Mouse (Mus musculus): ENCODE measurements at regions not wholly inside any gene's neighbourhood (a gene's known extent, or its start where the extent isn't known, plus 50 kb on each side); places are given as distances from the start of the nearest gene placed in this dataset.

GRCm38 (mm10) chr16:76786405-76787155, 226.9 kb upstream of the Usp25 start:
- Histone ChIP-seq H3K36me3 (ENCODE audit: control insufficient read depth, insufficient read depth) (no peaks in the 10 kb centered on the region), H3K27me3 (ENCODE audit: control insufficient read depth, insufficient read depth, low read length) (no peaks in the 10 kb centered on the region), H3K9me3 (replicated peaks; ENCODE audit: control insufficient read depth, low read length) (no peaks in the 10 kb centered on the region), H3K4me2 (ENCODE audit: low read depth, low read length) (no peak overlapping the region), H3K4me3 (ENCODE audit: low read length) (no peak overlapping the region), H3K9ac (ENCODE audit: low read length) (no peak overlapping the region), H3K4me1 (ENCODE audit: control insufficient read depth, insufficient read depth, low read length) (no peaks in the 10 kb centered on the region), H3K27ac (ENCODE audit: low read length) (no peak overlapping the region)
- no peak; the same call in 1 of the 2 replicates for ATAC-seq (replicated peaks; ENCODE audit: extremely low read depth, insufficient read depth, low FRiP score)
- WGBS: 69% methylated on average over 6 of the region's 6 CpGs

GRCm38 (mm10) chr16:76782656-76783055, 230.8 kb upstream of the Usp25 start:
- WGBS: 70% methylated on average over 5 of the region's 5 CpGs
- Histone ChIP-seq H3K27me3 (ENCODE audit: control insufficient read depth, insufficient read depth, low read length) (no peaks in the 10 kb centered on the region), H3K4me2 (ENCODE audit: low read depth, low read length) (no peak overlapping the region), H3K4me1 (ENCODE audit: control insufficient read depth, insufficient read depth, low read length) (no peaks in the 10 kb centered on the region), H3K9me3 (replicated peaks; ENCODE audit: control insufficient read depth, low read length) (no peaks in the 10 kb centered on the region), H3K4me3 (ENCODE audit: low read length) (no peak overlapping the region), H3K27ac (ENCODE audit: low read length) (no peak overlapping the region), H3K9ac (ENCODE audit: low read length) (no peak overlapping the region), H3K36me3 (ENCODE audit: control insufficient read depth, insufficient read depth) (no peaks in the 10 kb centered on the region)
- no peak for ATAC-seq (replicated peaks; ENCODE audit: extremely low read depth, insufficient read depth, low FRiP score)

GRCm38 (mm10) chr16:76775790-76776189, 237.7 kb upstream of the Usp25 start:
- 67% methylated on average over 2 of the region's 2 CpGs for WGBS

GRCm38 (mm10) chr16:76774032-76774431, 239.5 kb upstream of the Usp25 start:
- 83% methylated on average over 8 of the region's 8 CpGs for WGBS
- ATAC-seq (replicated peaks; ENCODE audit: extremely low read depth, insufficient read depth, low FRiP score): no peak
- Histone ChIP-seq H3K9me3 (replicated peaks; ENCODE audit: control insufficient read depth, low read length) (no peaks in the 10 kb centered on the region), H3K4me1 (ENCODE audit: control insufficient read depth, insufficient read depth, low read length) (no peaks in the 10 kb centered on the region), H3K36me3 (ENCODE audit: control insufficient read depth, insufficient read depth) (no peaks in the 10 kb centered on the region), H3K4me3 (ENCODE audit: low read length) (no peak overlapping the region), H3K4me2 (ENCODE audit: low read depth, low read length) (no peak overlapping the region), H3K27me3 (ENCODE audit: control insufficient read depth, insufficient read depth, low read length) (no peaks in the 10 kb centered on the region), H3K27ac (ENCODE audit: low read length) (no peak overlapping the region), H3K9ac (ENCODE audit: low read length) (no peak overlapping the region)

More at GRCm38 (mm10) chr16:76775790-76776189, 237.7 kb upstream of the Usp25 start:
- H3K4me3 ChIP-seq (ENCODE audit: low read length): no peak overlapping the region
- no peak overlapping the region for H3K27ac ChIP-seq (ENCODE audit: low read length)
- no peak overlapping the region for H3K9ac ChIP-seq (ENCODE audit: low read length)
- H3K36me3 ChIP-seq (ENCODE audit: control insufficient read depth, insufficient read depth): no peaks in the 10 kb centered on the region
- no peak for ATAC-seq (replicated peaks; ENCODE audit: extremely low read depth, insufficient read depth, low FRiP score)
- no peaks in the 10 kb centered on the region for H3K9me3 ChIP-seq (replicated peaks; ENCODE audit: control insufficient read depth, low read length)
- no peaks in the 10 kb centered on the region for H3K27me3 ChIP-seq (ENCODE audit: control insufficient read depth, insufficient read depth, low read length)
- H3K4me1 ChIP-seq (ENCODE audit: control insufficient read depth, insufficient read depth, low read length): no peaks in the 10 kb centered on the region
- H3K4me2 ChIP-seq (ENCODE audit: low read depth, low read length): no peak overlapping the region

GRCm38 (mm10) chr16:76773466-76773865, 240.0 kb upstream of the Usp25 start:
- Histone ChIP-seq H3K9me3 (replicated peaks; ENCODE audit: control insufficient read depth, low read length) (no peaks in the 10 kb centered on the region), H3K4me3 (ENCODE audit: low read length) (no peak overlapping the region), H3K4me2 (ENCODE audit: low read depth, low read length) (no peak overlapping the region), H3K36me3 (ENCODE audit: control insufficient read depth, insufficient read depth) (no peaks in the 10 kb centered on the region), H3K4me1 (ENCODE audit: control insufficient read depth, insufficient read depth, low read length) (no peaks in the 10 kb centered on the region), H3K9ac (ENCODE audit: low read length) (no peak overlapping the region), H3K27ac (ENCODE audit: low read length) (no peak overlapping the region), H3K27me3 (ENCODE audit: control insufficient read depth, insufficient read depth, low read length) (no peaks in the 10 kb centered on the region)
- no peak for ATAC-seq (replicated peaks; ENCODE audit: extremely low read depth, insufficient read depth, low FRiP score)

GRCm38 (mm10) chr16:76768607-76769006, 244.9 kb upstream of the Usp25 start:
- Histone ChIP-seq H3K27ac (ENCODE audit: low read length) (no peak overlapping the region), H3K4me2 (ENCODE audit: low read depth, low read length) (no peak overlapping the region), H3K4me1 (ENCODE audit: control insufficient read depth, insufficient read depth, low read length) (peaks cover 3% of the 10 kb centered on the region; the same call in 1 of the 2 replicates), H3K4me3 (ENCODE audit: low read length) (no peak overlapping the region), H3K9ac (ENCODE audit: low read length) (no peak overlapping the region), H3K27me3 (ENCODE audit: control insufficient read depth, insufficient read depth, low read length) (no peaks in the 10 kb centered on the region), H3K9me3 (replicated peaks; ENCODE audit: control insufficient read depth, low read length) (no peaks in the 10 kb centered on the region), H3K36me3 (ENCODE audit: control insufficient read depth, insufficient read depth) (no peaks in the 10 kb centered on the region)
- WGBS: 79% methylated on average over 9 of the region's 9 CpGs
- ATAC-seq (replicated peaks; ENCODE audit: extremely low read depth, insufficient read depth, low FRiP score): 0 out of 2 replicates have a peak, but pooled peaks have one; percentile 52

DNA sequence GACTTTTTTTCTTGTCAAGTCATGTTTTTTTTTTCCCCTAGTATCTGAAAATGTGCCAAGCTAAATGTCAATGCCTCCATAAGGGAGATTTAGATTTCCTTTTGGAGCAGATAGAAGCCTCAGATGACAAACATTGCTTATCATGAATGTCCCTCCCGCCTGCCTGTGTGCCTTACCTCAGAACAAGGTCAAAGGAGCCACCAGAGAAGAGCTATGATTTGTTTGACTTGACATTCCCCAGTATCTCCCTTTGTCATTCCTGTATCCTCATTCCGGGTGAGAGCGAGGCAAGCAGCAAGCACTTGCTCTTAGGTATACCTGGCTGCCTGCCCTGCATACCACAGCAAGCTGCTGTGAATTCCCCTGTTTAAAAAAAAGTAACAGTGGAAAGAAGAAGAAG, 246.9 kb upstream of the Usp25 start:
- H3K27me3 ChIP-seq (ENCODE audit: control insufficient read depth, insufficient read depth, low read length): no peaks in the 10 kb centered on the region
- no peak overlapping the region for H3K9ac ChIP-seq (ENCODE audit: low read length)
- H3K4me2 ChIP-seq (ENCODE audit: low read depth, low read length): no peak overlapping the region
- no peak for ATAC-seq (replicated peaks; ENCODE audit: extremely low read depth, insufficient read depth, low FRiP score)
- no peak overlapping the region for H3K27ac ChIP-seq (ENCODE audit: low read length)
- H3K4me3 ChIP-seq (ENCODE audit: low read length): no peak overlapping the region
- no peaks in the 10 kb centered on the region for H3K36me3 ChIP-seq (ENCODE audit: control insufficient read depth, insufficient read depth)
- no peaks in the 10 kb centered on the region for H3K9me3 ChIP-seq (replicated peaks; ENCODE audit: control insufficient read depth, low read length)
- WGBS: 24% methylated on average over 3 of the region's 3 CpGs
- H3K4me1 ChIP-seq (ENCODE audit: control insufficient read depth, insufficient read depth, low read length): peaks cover 5% of the 10 kb centered on the region; the same call in 1 of the 2 replicates

GRCm38 (mm10) chr16:76765536-76765935, 248.0 kb upstream of the Usp25 start:
- ATAC-seq (replicated peaks; ENCODE audit: extremely low read depth, insufficient read depth, low FRiP score): no peak
- H3K27me3 ChIP-seq (ENCODE audit: control insufficient read depth, insufficient read depth, low read length): no peaks in the 10 kb centered on the region
- no peaks in the 10 kb centered on the region for H3K9me3 ChIP-seq (replicated peaks; ENCODE audit: control insufficient read depth, low read length)
- H3K9ac ChIP-seq (ENCODE audit: low read length): no peak overlapping the region
- no peak overlapping the region for H3K4me2 ChIP-seq (ENCODE audit: low read depth, low read length)
- H3K4me3 ChIP-seq (ENCODE audit: low read length): no peak overlapping the region
- WGBS: 39% methylated on average over 7 of the region's 7 CpGs
- no peaks in the 10 kb centered on the region for H3K36me3 ChIP-seq (ENCODE audit: control insufficient read depth, insufficient read depth)
- no peak overlapping the region for H3K27ac ChIP-seq (ENCODE audit: low read length)
- peaks cover 5% of the 10 kb centered on the region; the same call in 1 of the 2 replicates for H3K4me1 ChIP-seq (ENCODE audit: control insufficient read depth, insufficient read depth, low read length)

- H3K4me3 ChIP-seq (ENCODE audit: low read length): no peak overlapping the region
- H3K4me2 ChIP-seq (ENCODE audit: low read depth, low read length): no peak overlapping the region
- H3K4me1 ChIP-seq (ENCODE audit: control insufficient read depth, insufficient read depth, low read length): peaks cover 5% of the 10 kb centered on the region; the same call in 1 of the 2 replicates
- no peaks in the 10 kb centered on the region for H3K27me3 ChIP-seq (ENCODE audit: control insufficient read depth, insufficient read depth, low read length)
- H3K9ac ChIP-seq (ENCODE audit: low read length): no peak overlapping the region
- WGBS: 59% methylated on average over 5 of the region's 5 CpGs
- H3K36me3 ChIP-seq (ENCODE audit: control insufficient read depth, insufficient read depth): no peaks in the 10 kb centered on the region
- ATAC-seq (replicated peaks; ENCODE audit: extremely low read depth, insufficient read depth, low FRiP score): no peak
- H3K9me3 ChIP-seq (replicated peaks; ENCODE audit: control insufficient read depth, low read length): no peaks in the 10 kb centered on the region
- H3K27ac ChIP-seq (ENCODE audit: low read length): no peak overlapping the region
These were observed 248.5 kb upstream of the Usp25 start for GRCm38 (mm10) chr16:76764994-76765393.

Measured in heart, embryonic 16.5 days (tissue).